Mouse (Mus musculus) stomach, postnatal 0 days (tissue): ENCODE results near the gene Pkp3. TPM values are rescaled to one million over a fixed set of nuclear protein-coding genes. Genes with fewer than 3 reads are reported as not detected.

ENCODE experiments used
- ATAC-seq: fragments of 200-750 bp; cut with Nextera tagmentation; 2 replicates; pipeline ENCODE4 v1.8.0; 2017; ENCODE audit not compliant: low FRiP score, low TSS enrichment
- DNase-seq: peaks from one replicate; pipeline ENCODE4 v3.0.0-alpha.2; 2016; ENCODE audit warnings: low spot score
- H3K27ac ChIP-seq: fragments of 300-500 bp; sonication (generic); replicated peaks from 2 replicates; pipeline ENCODE4 v1.5.1; 2014; ENCODE audit warnings: mild to moderate bottlenecking, control low read depth
- H3K27me3 ChIP-seq: fragments of 300-500 bp; sonication (generic); 2 replicates; pipeline ENCODE4 v1.6.1; 2014; ENCODE audit warnings: low read length; ENCODE audit not compliant: control insufficient read depth, insufficient read depth
- H3K36me3 ChIP-seq: fragments of 300-500 bp; sonication (generic); 2 replicates; pipeline ENCODE4 v1.6.1; 2014; ENCODE audit warnings: low read length, mixed read lengths; ENCODE audit not compliant: control insufficient read depth, insufficient read depth
- H3K4me1 ChIP-seq: fragments of 300-500 bp; sonication (generic); replicated peaks from 2 replicates; pipeline ENCODE4 v1.6.1; 2014; ENCODE audit warnings: antibody characterized with exemption; ENCODE audit not compliant: control insufficient read depth, insufficient read depth
- H3K4me2 ChIP-seq: fragments of 300-500 bp; sonication (generic); replicated peaks from 2 replicates; pipeline ENCODE4 v1.6.1; 2014; ENCODE audit warnings: low read depth, mild to moderate bottlenecking, control low read depth, moderate library complexity
- H3K4me3 ChIP-seq: fragments of 300-500 bp; sonication (generic); 2 replicates; pipeline ENCODE4 v1.5.1; 2014; ENCODE audit warnings: low read depth, low read length, control low read depth
- H3K9ac ChIP-seq: fragments of 300-500 bp; sonication (generic); 2 replicates; pipeline ENCODE4 v1.6.1; 2014; ENCODE audit warnings: mild to moderate bottlenecking, low read length, control low read depth, mixed read lengths
- H3K9me3 ChIP-seq: fragments of 300-500 bp; sonication (generic); 2 replicates; pipeline ENCODE4 v1.6.1; 2016; ENCODE audit warnings: low read length; ENCODE audit not compliant: control insufficient read depth
- CTCF ChIP-seq: IDR thresholded peaks from 2 replicates; pipeline ENCODE4 v1.5.1; 2016; ENCODE audit warnings: antibody characterized with exemption, low read depth, mild to moderate bottlenecking, moderate library complexity
- EP300 ChIP-seq: optimal IDR thresholded peaks from 2 replicates; pipeline ENCODE3; 2016; ENCODE audit warnings: antibody characterized with exemption
- WGBS: fragments of 180-500 bp; shearing (Covaris S2); extraction: QIAGEN DNeasy Blood & Tissue Kit; methylation state at CpG from one replicate; pipeline ENCODE4 v1.1.7; 2014; 5-methylcytosine and 5-hydroxymethylcytosine counted together
- polyA plus RNA-seq: library from polyadenylated mRNA; unstranded; fragments of >200 nt; fragmentation: Nextera tagmentation; extraction: Ambion mirVana; gene quantifications from 2 replicates; pipeline ENCODE4 v1.2.1, GENCODE M21; 2015

The Pkp3 gene
- polyA plus RNA-seq, 1 experiment from 2014 or later, result 97.9 TPM

DNA sequence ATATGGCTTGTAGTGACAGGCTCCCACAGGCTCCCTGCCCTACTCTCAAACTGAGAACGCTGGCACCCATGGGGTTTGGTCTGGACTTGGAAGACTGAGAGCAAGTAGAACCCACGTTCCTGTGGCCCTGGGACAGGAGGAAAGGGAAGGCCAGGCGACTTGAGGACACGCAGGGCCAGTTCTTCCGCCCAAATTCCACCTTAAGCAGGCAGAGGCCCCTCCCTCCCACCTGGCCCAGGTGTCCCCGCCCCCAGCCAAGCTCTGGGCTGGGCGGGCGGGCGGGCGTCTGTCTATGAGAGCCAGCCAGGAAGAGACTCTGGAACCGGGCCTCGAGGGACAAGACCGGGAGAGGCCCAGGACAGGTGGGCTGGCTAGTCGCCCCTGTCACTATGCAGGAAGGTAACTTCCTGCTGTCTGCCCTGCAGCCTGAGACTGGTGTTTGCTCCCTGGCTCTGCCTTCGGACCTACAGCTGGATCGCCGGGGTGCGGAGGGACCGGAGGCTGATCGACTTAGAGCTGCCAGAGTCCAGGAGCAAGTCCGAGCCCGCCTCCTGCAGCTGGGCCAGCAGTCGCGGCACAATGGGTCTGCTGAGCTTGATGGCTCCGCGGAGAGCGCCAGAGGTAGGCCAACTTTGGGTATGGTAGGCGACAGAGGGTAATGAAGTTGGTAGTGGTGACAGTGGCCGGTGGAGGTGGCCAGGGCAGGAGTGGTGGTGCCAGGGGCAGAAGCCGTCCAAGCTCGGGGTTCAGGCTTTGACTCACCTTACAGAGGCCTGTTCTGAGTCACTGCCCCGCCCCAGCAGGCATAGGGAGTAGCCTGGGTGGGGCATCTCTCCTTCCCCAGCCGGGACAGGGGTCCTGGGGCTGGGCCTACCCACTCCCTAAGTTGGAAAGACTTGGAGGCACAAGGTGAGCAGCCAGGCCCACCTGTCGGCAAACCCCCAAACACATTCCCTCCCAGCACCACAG, 1.7 kb downstream of the Pkp3 start:
- WGBS, result 26% methylated on average over 34 of the region's 34 CpGs
- H3K4me3 ChIP-seq, result peak overlapping the region; percentile 47
- peak; percentile 85 for ATAC-seq

GRCm38 (mm10) chr7:141087894-141088293, 9.9 kb downstream of the Pkp3 start:
- H3K4me2 ChIP-seq, result no peak overlapping the region
- no peak for DNase-seq
- TF ChIP-seq CTCF (no peak), EP300 (no peak)

More for the DNA sequence above, 1.7 kb downstream of the Pkp3 start:
- peak overlapping the region; percentile 93 for H3K27ac ChIP-seq
- H3K27me3 ChIP-seq, result no peaks in the 10 kb centered on the region
- 0 out of 2 replicates have a peak, but pooled peaks cover 3% of the 10 kb centered on the region for H3K36me3 ChIP-seq
- no peaks in the 10 kb centered on the region for H3K4me1 ChIP-seq
- H3K4me2 ChIP-seq, result peak overlapping the region; percentile 53
- peak overlapping the region; percentile 72 for H3K9ac ChIP-seq
- DNase-seq, result peak; percentile 88
- no peaks in the 10 kb centered on the region for H3K9me3 ChIP-seq
- TF ChIP-seq EP300 (peak; percentile 16), CTCF (no peak)

GRCm38 (mm10) chr7:141088473-141088872, 10.5 kb downstream of the Pkp3 start:
- peaks cover 3% of the 10 kb centered on the region; the same call in 1 of the 2 replicates for H3K4me1 ChIP-seq
- TF ChIP-seq CTCF (no peak), EP300 (no peak)
- H3K27me3 ChIP-seq, result no peaks in the 10 kb centered on the region
- H3K9me3 ChIP-seq, result no peaks in the 10 kb centered on the region
- H3K4me2 ChIP-seq, result no peak overlapping the region
- H3K36me3 ChIP-seq, result no peaks in the 10 kb centered on the region
- ATAC-seq (no peak), DNase-seq (no peak)
- H3K9ac ChIP-seq, result no peak overlapping the region
- 17% methylated on average over 18 of the region's 18 CpGs for WGBS
- no peak overlapping the region for H3K27ac ChIP-seq
- H3K4me3 ChIP-seq, result no peak overlapping the region

More at GRCm38 (mm10) chr7:141087894-141088293, 9.9 kb downstream of the Pkp3 start:
- H3K27ac ChIP-seq, result no peak overlapping the region
- H3K4me1 ChIP-seq, result peaks cover 3% of the 10 kb centered on the region; the same call in 1 of the 2 replicates
- H3K9me3 ChIP-seq, result no peaks in the 10 kb centered on the region
- H3K4me3 ChIP-seq, result no peak overlapping the region
- H3K9ac ChIP-seq, result no peak overlapping the region
- H3K36me3 ChIP-seq, result 0 out of 2 replicates have a peak, but pooled peaks cover 3% of the 10 kb centered on the region
- H3K27me3 ChIP-seq, result no peaks in the 10 kb centered on the region
- ATAC-seq, result peak; percentile 13; the same call in 1 of the 2 replicates
- 18% methylated on average over 8 of the region's 8 CpGs for WGBS

DNA sequence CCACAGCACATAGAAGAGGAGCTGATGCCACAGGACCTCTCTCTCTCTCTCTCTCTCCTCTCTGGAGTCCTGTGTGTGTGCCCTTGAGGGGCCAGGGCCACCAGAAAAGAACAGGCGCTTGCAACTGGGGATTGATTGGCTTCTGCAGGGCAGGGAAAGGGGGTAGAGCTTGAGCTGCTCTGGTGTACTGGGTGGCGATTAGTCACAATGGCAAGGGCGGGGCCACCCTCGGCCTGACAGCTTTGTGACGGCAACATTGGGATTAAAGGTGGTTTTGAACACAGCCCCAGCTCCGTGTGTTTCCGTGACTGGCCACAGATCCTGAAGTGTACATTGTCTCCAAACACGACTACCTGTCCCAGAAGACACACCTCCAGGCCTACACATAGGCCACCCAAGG, 12.2 kb downstream of the Pkp3 start:
- Histone ChIP-seq H3K4me3 (no peak overlapping the region), H3K27me3 (no peaks in the 10 kb centered on the region), H3K36me3 (no peaks in the 10 kb centered on the region), H3K4me1 (peaks cover 3% of the 10 kb centered on the region; the same call in 1 of the 2 replicates), H3K27ac (peak overlapping the region; percentile 35; the same call in 1 of the 2 replicates), H3K4me2 (no peak overlapping the region), H3K9ac (no peak overlapping the region), H3K9me3 (no peaks in the 10 kb centered on the region)
- DNase-seq (peak; percentile 67), ATAC-seq (peak; percentile 70)
- 43% methylated on average over 8 of the region's 8 CpGs for WGBS
- no peak for TF ChIP-seq EP300
- TF ChIP-seq CTCF, result no peak

- Histone ChIP-seq H3K27ac (no peak overlapping the region), H3K9ac (peak overlapping the region; percentile 45; the same call in 1 of the 2 replicates)
Observed at GRCm38 (mm10) chr7:141092051-141092735, 14.2 kb downstream of the Pkp3 start.

More at GRCm38 (mm10) chr7:141092051-141092735, 14.2 kb downstream of the Pkp3 start:
- Histone ChIP-seq H3K9me3 (no peaks in the 10 kb centered on the region), H3K36me3 (no peaks in the 10 kb centered on the region), H3K27me3 (no peaks in the 10 kb centered on the region), H3K4me1 (peaks cover 3% of the 10 kb centered on the region; the same call in 1 of the 2 replicates), H3K4me3 (peak overlapping the region; percentile 13; the same call in 1 of the 2 replicates), H3K4me2 (peak overlapping the region; percentile 49)
- TF ChIP-seq EP300 (no peak), CTCF (peak; percentile 81)
- ATAC-seq (peak; percentile 82), DNase-seq (peak; percentile 92)
- WGBS, result 11% methylated on average over 37 of the region's 37 CpGs
